Mouse (Mus musculus): Measurements from ENCODE around the gene Dkkl1. TPM values are rescaled to one million over a fixed set of nuclear protein-coding genes. Genes with fewer than 3 reads are reported as not detected.

Dkkl1 gene
- polyA plus RNA-seq, 1 experiment from 2014 or later: 1.4 TPM

DNA sequence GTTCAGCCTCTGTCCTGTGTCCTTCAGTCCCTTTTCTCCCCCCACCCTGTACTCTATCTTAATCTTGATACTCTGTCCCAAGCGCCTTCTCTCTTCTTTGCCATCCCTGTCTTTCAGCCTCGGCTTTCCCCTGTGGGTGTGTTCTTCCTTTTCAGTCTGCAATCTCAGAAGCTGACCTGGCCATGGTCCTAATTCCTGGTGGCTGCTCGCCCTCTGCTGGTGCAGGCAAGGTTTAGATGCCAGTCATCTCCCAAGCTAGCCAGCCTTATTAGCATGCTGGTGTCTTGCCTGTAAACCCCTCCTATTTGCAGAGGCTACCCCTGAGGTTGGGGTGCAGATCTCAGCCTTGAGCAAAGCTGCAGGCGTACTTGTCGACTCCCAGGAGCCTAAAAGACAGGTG is 13.5 kb downstream of the Dkkl1 start:
- Histone ChIP-seq H3K4me3 (no peak overlapping the region), H3K4me2 (replicated peaks) (no peak overlapping the region), H3K9me3 (no peaks in the 10 kb centered on the region), H3K36me3 (no peaks in the 10 kb centered on the region), H3K4me1 (no peaks in the 10 kb centered on the region), H3K27me3 (peaks cover 22% of the 10 kb centered on the region), H3K27ac (no peak overlapping the region), H3K9ac (no peak overlapping the region)
- ATAC-seq (ENCODE audit: low FRiP score, low read depth): no peak
- WGBS: 13% methylated on average over 5 of the region's 5 CpGs

DNA sequence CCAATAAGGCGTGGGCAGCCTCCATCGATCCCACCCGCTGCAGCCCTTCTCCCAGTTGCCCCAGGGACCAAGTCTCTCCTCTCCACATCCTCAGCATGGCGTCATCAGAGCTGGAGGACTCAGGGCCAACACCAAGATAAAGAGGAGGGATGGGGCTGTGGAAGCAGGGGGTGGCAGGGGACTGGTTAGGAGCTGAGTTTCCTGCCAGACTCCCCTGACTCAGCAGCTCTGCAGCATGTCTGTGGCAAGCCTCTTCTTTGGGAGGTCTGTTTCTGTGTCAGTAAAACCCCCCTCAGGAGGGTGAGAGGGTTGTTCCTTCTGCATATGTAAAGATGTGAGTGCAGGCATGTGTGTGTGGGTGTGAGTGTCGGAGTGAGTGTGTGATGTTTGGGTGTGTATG is 15.0 kb downstream of the Dkkl1 start:
- 68% methylated on average over 5 of the region's 5 CpGs for WGBS
- no peak overlapping the region for H3K4me3 ChIP-seq
- no peak overlapping the region for H3K27ac ChIP-seq
- ATAC-seq (ENCODE audit: low FRiP score, low read depth): no peak
- H3K4me1 ChIP-seq: peaks cover 4% of the 10 kb centered on the region
- no peaks in the 10 kb centered on the region for H3K36me3 ChIP-seq
- peaks cover 17% of the 10 kb centered on the region; the same call in 1 of the 2 replicates for H3K27me3 ChIP-seq
- no peaks in the 10 kb centered on the region for H3K9me3 ChIP-seq
- 0 out of 2 replicates have a peak overlapping the region, but pooled peaks have one; percentile 39 for H3K9ac ChIP-seq
- no peak overlapping the region for H3K4me2 ChIP-seq (replicated peaks)

DNA sequence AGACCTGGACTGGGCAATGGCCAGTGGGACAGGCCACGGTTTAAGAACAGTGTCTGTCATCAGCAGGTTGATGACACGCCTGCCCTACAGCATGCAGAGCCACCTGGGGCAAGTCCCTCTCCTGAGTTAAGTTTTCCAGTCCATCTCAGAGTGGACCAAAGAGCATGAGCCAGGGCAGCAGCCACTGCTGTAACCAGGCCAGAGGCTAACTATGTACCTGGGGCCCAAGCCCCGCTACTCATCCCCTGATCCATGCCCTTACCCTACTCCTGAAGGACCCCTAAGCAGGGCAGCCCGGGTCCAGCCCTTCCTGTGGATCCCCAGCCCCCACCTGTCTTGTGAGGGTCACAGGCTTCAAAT is 15.8 kb downstream of the Dkkl1 start:
- Histone ChIP-seq H3K36me3 (no peaks in the 10 kb centered on the region), H3K27me3 (peaks cover 17% of the 10 kb centered on the region; the same call in 1 of the 2 replicates), H3K4me3 (no peak overlapping the region), H3K9ac (no peak overlapping the region), H3K9me3 (no peaks in the 10 kb centered on the region), H3K4me2 (replicated peaks) (no peak overlapping the region), H3K4me1 (peaks cover 12% of the 10 kb centered on the region), H3K27ac (no peak overlapping the region)
- 87% methylated on average over 4 of the region's 4 CpGs for WGBS
- ATAC-seq (ENCODE audit: low FRiP score, low read depth): no peak

DNA sequence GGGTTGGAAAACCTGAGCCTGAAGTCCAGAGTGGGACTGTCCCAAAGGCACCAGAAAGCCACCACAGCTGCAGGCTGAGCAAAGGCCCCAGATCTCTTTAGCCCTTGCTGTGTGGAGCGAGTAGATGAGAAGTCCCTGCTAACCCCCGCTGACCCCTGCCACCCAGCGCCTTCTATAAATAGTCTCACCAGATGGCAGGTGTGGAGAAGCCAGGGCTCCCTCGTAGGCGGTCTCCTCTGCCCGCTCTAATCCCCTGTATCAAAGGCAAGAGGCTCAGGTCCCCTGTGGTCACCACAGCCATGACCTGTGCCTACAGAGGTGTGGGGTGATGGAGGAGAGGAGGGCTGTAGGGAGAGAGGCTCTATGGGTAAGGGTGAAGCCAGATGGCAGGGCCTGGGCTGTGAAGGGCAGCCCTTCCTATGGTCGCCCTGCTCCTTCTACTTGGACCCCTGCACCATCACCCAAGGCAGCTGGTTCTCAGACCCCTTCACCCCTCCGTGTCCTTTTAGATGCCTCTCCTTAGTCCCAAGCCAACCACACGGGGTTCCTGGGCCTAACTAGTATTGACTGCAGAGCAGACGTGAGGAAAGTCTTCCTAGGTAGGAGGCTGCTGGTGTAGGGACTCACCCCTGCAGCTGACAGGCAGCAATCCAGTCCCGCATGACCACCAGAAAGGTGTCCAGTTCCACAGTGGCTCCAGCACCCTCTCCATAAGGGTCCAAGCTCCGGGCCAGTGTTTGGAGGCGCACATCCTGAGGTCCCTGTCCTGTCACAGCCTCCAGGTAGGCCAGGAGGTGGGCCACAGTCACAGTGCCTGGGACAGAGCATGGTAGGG is 16.4 kb downstream of the Dkkl1 start:
- peaks cover 13% of the 10 kb centered on the region for H3K4me1 ChIP-seq
- H3K9ac ChIP-seq: no peak overlapping the region
- H3K27ac ChIP-seq: no peak overlapping the region
- H3K27me3 ChIP-seq: peaks cover 17% of the 10 kb centered on the region; the same call in 1 of the 2 replicates
- no peaks in the 10 kb centered on the region for H3K9me3 ChIP-seq
- no peaks in the 10 kb centered on the region for H3K36me3 ChIP-seq
- 53% methylated on average over 13 of the region's 13 CpGs for WGBS
- H3K4me2 ChIP-seq (replicated peaks): no peak overlapping the region
- ATAC-seq (ENCODE audit: low FRiP score, low read depth): no peak
- no peak overlapping the region for H3K4me3 ChIP-seq

DNA sequence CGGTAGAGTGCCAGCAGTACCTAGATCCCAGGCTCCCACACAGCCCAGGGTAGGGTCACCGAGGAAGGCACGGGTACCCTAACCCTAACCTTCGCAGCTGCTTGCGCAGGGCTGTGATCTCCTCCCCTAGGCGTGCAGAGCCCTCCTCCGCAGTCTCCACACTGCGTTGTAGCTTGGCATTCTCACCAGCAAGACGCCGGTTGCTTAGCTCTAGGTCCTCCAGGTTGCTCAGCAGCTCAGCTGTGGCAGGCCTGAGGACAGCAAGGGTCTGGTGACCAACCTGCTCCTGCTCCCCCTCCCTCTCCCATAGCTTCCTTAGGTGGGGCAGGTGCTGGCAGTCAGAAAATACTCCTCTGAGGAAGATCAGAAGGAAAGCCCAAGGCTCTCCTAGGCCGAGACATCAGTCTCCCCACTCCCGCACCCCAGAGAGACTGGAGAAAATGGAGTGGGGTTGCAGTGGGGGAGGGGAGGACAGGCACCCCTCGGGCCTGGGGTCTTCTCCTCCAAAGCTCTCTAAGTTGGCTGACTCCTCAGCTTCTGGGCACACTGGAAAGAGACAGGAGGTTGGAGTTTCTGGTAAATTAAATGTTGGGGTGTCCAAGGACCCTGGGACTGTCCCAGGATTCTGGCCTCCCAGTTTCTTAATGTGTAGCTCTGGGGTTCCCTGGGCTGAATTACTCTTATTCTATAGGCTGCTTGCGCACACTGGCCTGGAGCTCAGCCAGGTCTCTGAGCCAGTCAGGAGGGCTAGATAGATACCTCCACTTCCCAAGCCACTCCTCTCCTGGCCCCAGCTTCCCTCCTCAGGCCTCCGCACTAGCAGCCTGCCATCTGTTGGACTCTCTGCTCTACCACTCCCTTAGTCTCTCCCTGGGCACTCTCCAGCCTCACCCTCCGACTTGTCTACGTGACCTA is 17.8 kb downstream of the Dkkl1 start:
- peaks cover 13% of the 10 kb centered on the region for H3K4me1 ChIP-seq

DNA sequence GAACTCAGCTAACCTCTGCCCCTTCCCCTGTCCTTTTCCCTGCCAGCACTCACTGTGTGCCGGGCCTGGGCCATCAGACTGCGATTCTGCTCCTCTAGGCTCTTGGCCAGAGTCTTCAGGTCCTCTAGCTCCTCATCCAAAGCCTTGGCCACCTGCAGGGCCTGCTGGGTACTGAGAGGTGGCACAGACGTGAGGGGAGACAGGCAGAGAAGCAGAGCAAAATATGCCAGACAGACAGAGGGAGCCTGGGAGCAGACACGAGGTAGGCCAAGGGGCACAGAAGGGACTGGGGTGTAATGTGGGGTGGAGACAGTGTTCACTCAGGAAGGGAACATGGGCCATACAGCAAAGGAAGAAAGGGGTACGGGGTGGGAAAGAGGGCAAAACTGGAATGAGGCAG is 18.5 kb downstream of the Dkkl1 start:
- Histone ChIP-seq H3K36me3 (no peaks in the 10 kb centered on the region), H3K9ac (no peak overlapping the region; the same call in 1 of the 2 replicates), H3K4me1 (peaks cover 13% of the 10 kb centered on the region), H3K4me2 (replicated peaks) (no peak overlapping the region), H3K27ac (no peak overlapping the region), H3K4me3 (no peak overlapping the region), H3K9me3 (no peaks in the 10 kb centered on the region), H3K27me3 (peaks cover 33% of the 10 kb centered on the region)
- 63% methylated on average over 5 of the region's 5 CpGs for WGBS
- ATAC-seq (ENCODE audit: low FRiP score, low read depth): no peak

More for the DNA sequence above, 17.8 kb downstream of the Dkkl1 start:
- Histone ChIP-seq H3K36me3 (no peaks in the 10 kb centered on the region), H3K27me3 (peaks cover 26% of the 10 kb centered on the region), H3K4me3 (no peak overlapping the region), H3K4me2 (replicated peaks) (no peak overlapping the region), H3K27ac (no peak overlapping the region), H3K9me3 (no peaks in the 10 kb centered on the region), H3K9ac (peak overlapping the region; percentile 19; the same call in 1 of the 2 replicates)
- ATAC-seq (ENCODE audit: low FRiP score, low read depth): no peak
- 69% methylated on average over 17 of the region's 17 CpGs for WGBS

DNA sequence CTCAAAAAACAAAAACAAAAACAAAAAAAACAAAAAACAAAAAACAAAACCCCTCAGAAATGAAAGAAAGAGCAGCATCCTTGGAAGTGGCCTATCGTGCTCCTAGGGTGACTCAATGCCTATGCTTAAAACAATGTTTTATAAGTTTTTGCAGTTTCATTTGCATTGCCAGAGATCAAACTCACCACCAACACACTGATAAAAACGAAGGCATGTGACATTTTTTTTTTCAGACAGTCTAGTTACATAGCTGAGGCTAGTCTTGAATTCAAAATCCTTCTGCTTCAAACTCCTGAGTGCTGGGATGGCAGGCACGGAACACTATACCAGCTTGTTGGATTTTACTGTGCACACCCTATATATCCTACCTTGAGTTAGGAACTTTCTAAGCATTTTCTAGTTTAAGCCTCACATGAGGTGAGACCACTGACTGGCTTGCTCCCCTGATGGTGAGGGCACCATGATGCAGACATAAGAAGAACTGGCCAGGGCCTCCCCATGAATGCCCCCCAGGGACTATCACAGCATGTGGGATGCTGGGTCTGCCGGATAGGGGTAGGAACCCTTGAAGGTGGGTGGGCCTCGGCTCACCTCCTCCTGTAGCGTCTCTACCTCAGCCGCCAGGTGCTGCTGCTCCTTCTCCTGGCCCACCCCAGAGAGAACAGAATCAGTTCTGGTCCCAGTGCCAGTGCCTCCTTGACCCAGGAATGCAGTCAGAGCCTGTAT is 19.2 kb downstream of the Dkkl1 start:
- Histone ChIP-seq H3K27me3 (peaks cover 37% of the 10 kb centered on the region), H3K4me3 (no peak overlapping the region), H3K9me3 (no peaks in the 10 kb centered on the region), H3K27ac (no peak overlapping the region), H3K4me2 (replicated peaks) (no peak overlapping the region), H3K4me1 (peaks cover 13% of the 10 kb centered on the region), H3K9ac (0 out of 2 replicates have a peak overlapping the region, but pooled peaks have one; percentile 19), H3K36me3 (no peaks in the 10 kb centered on the region)
- no peak for ATAC-seq (ENCODE audit: low FRiP score, low read depth)
- WGBS: 85% methylated on average over 7 of the region's 7 CpGs

DNA sequence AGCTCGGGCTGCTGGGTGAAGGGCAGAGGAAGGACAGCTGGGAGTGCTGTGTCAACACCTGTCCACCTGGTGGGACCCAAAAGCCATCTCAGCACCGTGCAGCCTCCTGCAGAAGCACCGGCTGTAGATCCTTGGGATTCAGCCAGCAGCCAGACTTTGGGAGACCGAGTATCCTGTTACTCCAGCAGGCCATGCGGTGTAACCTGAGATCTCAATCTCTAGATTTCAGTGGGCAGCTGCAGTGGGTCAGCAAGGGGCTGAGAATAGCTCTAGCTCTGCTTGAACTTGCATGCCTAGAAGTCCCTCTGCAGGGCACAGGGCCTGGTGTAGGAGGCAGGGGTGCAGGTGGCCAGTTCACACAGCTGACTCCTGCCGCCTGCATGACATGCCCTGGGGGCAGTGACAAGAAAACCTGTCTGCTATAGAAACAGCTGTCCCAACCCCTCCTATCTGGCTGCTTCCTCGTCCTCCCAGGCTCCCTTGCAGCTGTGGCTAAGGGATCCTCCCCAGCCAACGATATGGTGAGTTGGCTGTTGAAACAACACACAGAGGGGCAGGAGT is 20.1 kb downstream of the Dkkl1 start:
- H3K27ac ChIP-seq: peak overlapping the region; percentile 67
- H3K27me3 ChIP-seq: peaks cover 35% of the 10 kb centered on the region
- no peaks in the 10 kb centered on the region for H3K9me3 ChIP-seq
- ATAC-seq (ENCODE audit: low FRiP score, low read depth): peak; percentile 87
- H3K4me2 ChIP-seq (replicated peaks): 0 out of 2 replicates have a peak overlapping the region, but pooled peaks have one; percentile 14
- H3K9ac ChIP-seq: 0 out of 2 replicates have a peak overlapping the region, but pooled peaks have one; percentile 19
- H3K4me3 ChIP-seq: no peak overlapping the region
- H3K36me3 ChIP-seq: no peaks in the 10 kb centered on the region
- H3K4me1 ChIP-seq: peaks cover 13% of the 10 kb centered on the region
- WGBS: 6% methylated on average over 8 of the region's 8 CpGs

DNA sequence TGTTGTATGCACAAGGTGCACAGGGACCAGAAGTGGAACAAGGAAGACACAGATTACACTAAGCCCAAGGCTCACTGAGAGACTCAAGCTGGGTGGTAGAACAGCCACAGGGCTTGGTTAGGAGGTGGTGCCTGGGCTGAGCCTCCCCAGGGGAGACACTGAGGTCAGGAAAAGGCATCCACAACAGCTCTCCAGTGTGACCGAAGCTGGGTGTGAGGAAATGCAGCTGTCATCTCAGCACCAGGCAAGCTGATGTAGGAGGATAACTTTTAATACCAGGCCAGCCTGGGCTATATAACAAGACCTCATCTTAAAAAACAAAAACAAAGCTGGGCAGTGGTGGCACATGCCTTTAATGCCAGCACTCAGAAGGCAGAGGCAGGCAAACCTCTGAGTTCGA is 20.8 kb downstream of the Dkkl1 start:
- peaks cover 15% of the 10 kb centered on the region for H3K4me1 ChIP-seq
- no peak overlapping the region for H3K4me2 ChIP-seq (replicated peaks)
- no peak overlapping the region for H3K27ac ChIP-seq
- ATAC-seq (ENCODE audit: low FRiP score, low read depth): no peak
- 66% methylated on average over 2 of the region's 2 CpGs for WGBS
- no peaks in the 10 kb centered on the region for H3K9me3 ChIP-seq
- H3K27me3 ChIP-seq: peaks cover 41% of the 10 kb centered on the region
- H3K36me3 ChIP-seq: no peaks in the 10 kb centered on the region
- no peak overlapping the region for H3K4me3 ChIP-seq
- H3K9ac ChIP-seq: no peak overlapping the region

DNA sequence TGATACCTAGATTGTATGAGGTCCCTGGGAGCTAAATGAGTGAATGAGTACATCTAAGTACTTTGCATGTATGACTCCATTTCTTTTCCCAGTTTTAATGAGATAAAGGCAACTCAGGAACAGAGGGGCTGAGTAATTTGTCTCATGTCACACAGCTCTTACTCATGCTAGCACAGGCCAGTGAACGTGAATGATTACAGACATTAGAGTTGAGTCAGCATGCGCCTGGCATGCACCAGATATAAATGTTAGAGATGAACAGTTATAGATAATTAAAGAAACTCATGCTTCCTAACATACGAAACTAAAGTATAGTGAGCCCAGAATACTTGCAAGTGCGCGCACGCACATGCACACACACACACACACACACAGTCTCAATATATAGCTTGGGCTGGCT is 21.8 kb downstream of the Dkkl1 start:
- Histone ChIP-seq H3K9me3 (no peaks in the 10 kb centered on the region), H3K4me1 (peaks cover 16% of the 10 kb centered on the region), H3K27ac (no peak overlapping the region), H3K36me3 (no peaks in the 10 kb centered on the region), H3K27me3 (peaks cover 44% of the 10 kb centered on the region), H3K4me3 (no peak overlapping the region), H3K9ac (no peak overlapping the region), H3K4me2 (replicated peaks) (no peak overlapping the region)
- WGBS: 87% methylated on average over 6 of the region's 6 CpGs
- ATAC-seq (ENCODE audit: low FRiP score, low read depth): no peak

DNA sequence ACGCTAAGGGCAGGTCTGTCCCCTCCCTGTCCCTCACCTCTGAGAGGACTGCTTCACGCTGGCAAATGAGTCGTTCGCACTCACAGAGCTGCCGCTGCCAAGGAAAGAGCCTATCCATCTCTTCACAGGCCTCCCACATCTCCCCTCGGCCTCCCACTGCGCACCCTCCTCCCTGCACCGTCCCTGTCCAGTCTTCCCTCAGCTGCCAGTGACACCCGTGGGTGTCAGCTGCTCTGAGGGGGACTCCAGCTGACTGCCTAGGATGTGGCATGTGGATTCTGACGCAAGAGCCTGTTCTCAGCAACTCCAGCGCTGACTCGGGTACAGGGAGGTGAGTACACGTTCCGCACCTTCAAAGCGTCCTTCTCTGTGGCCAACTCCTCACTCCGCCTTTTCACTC is 22.3 kb downstream of the Dkkl1 start:
- Histone ChIP-seq H3K4me3 (no peak overlapping the region), H3K4me2 (replicated peaks) (no peak overlapping the region), H3K4me1 (peaks cover 16% of the 10 kb centered on the region), H3K9ac (0 out of 2 replicates have a peak overlapping the region, but pooled peaks have one; percentile 13), H3K9me3 (no peaks in the 10 kb centered on the region), H3K27ac (no peak overlapping the region), H3K27me3 (peaks cover 49% of the 10 kb centered on the region), H3K36me3 (no peaks in the 10 kb centered on the region)
- WGBS: 50% methylated on average over 16 of the region's 16 CpGs
- no peak for ATAC-seq (ENCODE audit: low FRiP score, low read depth)
